Mouse (Mus musculus) liver, postnatal 0 days (tissue): Measurements from ENCODE around the gene Flcn.

ENCODE experiments used
- CTCF ChIP-seq: sonication (generic); IDR thresholded peaks from 2 replicates; pipeline ENCODE4 v1.5.1; 2016; ENCODE audit warnings: antibody characterized with exemption, low read depth
- EP300 ChIP-seq: IDR thresholded peaks from 2 replicates; pipeline ENCODE4 v1.6.1; 2016; ENCODE audit warnings: antibody characterized with exemption, low read depth, mild to moderate bottlenecking

DNA sequence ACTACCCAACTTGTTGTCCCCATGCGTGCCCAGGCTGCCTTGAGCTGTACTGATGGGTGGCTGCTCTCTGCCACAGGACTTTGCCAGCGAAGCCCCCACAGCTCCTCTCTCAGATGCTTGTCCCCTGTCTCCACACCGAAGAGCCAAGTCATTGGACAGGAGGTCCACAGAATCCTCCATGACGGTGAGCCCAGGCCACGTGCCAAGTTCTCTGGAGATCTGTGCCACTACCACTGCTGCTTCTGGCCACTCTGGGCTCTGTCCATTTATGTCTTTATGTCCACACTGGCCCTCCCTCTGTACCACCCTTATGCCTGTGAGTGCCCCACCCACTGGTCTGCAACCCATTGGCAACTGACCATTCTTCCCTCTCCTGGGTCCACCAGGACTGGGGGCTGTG lies 67.9 kb downstream of the Flcn start:
- no peak for TF ChIP-seq EP300
- TF ChIP-seq CTCF = no peak
